Mouse (Mus musculus): Measurements from ENCODE around the gene Snx11.

GRCm38 (mm10) chr11:96826481-96826880 lies 49.1 kb upstream of the Snx11 start:
- no peak for TF ChIP-seq CTCF (IDR thresholded peaks at IDR 0.05)
- TF ChIP-seq EP300 (IDR thresholded peaks at IDR 0.05): no peak
